Mouse (Mus musculus) fibroblast of lung, adult 2 months (primary cell): ENCODE results near the gene Olfr959.
A peak's percentile ranks its signal among the peaks of the same experiment; 100 is the strongest.

Experiments
- DNase-seq: peaks from one replicate; pipeline ENCODE4 v3.0.0-alpha.2; 2011; ENCODE audit warnings: low read depth

Olfr959 gene

DNA sequence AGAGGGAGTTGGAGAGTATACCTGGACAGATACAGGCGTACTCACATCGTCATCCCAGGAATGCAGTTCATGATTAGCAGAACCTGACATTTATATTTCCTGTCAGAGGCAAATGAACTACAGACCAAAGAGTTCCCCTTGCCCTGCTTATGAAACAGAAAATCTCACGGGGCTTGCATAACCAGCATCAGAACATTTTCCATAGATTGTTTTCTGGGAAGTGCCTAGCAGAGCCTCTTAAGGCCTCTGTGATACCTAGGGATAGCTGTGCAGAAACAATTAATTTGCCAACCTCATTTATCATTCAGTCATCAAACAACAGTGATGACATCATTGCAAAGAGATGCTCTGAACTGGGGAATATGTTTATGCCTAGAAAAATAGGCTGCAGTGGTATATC lies at the start of gene Olfr959:
Gene Olfr959, minus strand, starts transcription at position 101 of the 400 bp plus-strand sequence.
- DNase-seq = no peak

DNA sequence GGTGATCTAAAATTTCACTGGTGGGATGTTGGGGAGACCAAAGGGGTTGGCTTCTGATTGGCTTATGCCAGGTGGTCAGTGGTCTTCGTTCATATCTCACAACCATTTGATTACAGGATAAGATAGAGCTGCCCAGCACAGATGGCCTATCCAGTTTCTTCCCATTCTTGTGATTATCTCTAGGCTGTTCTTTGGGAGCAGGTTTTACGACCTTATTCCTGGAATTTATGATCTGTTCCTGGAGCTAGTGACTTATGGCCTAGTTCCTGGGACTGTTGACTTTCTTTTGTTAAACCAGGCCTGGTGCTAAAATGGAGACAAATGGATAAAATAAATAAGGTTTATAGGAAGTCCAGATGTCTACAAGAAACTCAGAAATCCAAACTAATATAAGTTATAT lies 49.3 kb upstream of the Olfr959 start:
- DNase-seq = no peak

DNA sequence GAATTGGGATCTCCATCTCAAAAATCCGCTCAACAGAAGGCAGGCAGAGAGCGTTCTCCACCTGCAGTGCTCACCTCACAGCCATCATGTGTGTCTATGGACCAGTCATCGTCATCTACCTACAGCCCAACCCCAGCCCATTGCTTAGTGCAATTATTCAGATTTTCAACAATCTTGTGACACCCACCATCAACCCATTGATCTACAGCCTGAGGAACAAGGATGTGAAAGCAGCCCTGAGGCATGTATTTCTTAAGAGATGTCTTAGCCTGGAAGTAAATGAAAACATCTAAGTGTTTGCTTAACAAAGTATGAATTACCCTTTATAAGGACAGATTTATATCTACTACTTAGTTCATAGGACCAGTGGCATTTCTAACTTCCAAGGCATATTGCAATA lies 48.4 kb upstream of the Olfr959 start:
- no peak for DNase-seq

DNA sequence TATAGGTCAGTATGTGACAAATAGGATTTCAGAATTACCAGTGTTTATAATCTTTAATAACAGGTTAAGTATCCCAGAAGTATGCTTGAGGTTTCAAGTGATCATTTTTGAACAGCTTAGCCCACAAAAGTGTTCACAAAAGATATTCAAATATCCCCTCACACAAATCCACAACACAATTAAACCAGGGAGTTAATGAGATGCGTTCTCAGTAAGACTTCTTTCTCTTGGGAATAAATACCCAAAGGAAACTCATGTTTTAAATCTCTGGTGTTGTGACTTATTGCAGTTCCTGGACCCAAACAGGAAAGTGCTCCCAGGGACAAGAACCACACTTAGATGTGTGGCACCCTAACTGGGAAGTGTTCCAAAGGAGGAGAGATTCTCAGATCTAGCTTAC lies 45.7 kb upstream of the Olfr959 start, which contains the start of gene Olfr960:
Gene Olfr960, plus strand, starts transcription at position 301 of the 400 bp plus-strand sequence.
- DNase-seq = no peak

DNA sequence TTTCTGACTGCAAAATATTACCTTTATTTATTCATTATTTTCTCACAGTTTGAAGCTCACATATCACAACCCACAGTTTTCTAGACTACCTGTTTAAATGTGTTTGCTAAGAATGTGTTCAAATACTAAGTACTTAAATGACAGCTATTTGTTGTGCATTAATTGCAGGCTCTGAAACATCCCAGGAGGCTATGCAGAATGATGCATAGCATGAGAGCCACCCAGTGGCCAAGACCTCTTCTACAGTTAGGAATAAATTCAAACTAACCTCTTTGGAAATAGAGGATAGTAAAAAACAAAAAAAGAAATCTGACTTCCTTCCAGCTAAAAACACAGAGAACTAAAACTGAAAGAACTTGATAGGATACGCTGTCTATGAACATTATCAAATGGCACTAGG lies 36.6 kb upstream of the Olfr959 start:
- DNase-seq = no peak

DNA sequence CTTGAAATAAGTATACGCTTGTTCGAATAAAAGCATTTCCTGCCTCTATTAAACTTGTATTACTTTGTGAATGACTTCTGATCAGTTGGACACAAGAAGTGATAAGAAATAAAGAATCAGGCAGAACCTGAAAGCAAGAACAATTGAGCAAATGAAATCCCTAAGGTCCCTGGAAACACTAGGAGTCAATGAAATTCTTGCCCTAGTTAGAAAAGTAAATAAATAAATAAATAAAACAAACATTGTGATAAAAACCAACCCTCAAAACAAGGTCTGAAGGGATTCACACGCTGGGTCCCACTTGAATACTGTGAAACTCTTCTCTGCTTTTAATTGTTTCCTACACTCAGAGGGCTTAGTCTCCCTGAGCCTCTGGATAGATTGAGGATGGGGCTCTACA lies 35.0 kb upstream of the Olfr959 start, which contains the start of gene Olfr148:
Gene Olfr148, plus strand, starts transcription at position 301 of the 400 bp plus-strand sequence.
- no peak for DNase-seq

DNA sequence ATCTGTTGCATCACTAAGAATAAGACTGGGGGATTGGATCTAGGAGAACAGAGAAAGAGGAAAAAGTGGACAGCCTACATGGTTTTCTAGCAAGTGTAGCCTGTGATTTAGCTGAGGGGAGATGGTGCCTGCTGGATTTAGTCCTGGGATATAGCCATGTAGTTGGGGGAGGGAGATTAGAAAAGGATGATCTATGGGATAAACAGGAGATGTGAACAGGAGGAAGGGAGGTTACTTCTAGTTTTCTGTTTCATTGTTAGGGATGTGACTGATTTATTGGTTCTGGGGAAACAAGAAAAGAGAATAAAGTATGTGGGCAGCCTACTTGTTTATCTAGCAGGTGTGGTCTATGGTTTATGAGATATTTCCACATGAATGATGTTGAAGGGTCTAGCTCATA lies 33.1 kb upstream of the Olfr959 start:
- no peak for DNase-seq

DNA sequence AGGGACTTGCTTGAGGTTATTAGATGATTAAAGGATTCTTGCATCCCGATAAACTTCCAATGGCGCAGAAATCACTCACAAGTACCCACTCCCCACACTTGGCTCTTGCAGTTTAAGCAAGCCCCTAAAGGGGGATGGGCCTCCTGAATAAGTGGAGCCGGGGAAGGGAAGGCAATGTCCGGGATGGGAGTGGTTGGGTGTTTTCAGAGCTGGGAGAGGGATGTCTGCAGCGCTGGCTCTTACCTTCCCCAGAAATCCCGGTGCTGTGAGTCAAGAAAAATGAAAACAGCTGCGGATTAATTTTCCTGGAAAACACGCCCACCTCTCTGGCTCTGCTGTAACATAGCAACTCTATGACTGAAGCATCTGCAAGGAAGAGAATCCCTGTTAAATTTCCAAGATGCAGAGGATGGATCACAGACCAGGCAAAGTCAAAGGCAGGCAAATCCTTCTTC lies 28.7 kb upstream of the Olfr959 start, which contains the start of gene AW551984:
Gene AW551984, minus strand, starts transcription at position 405 of the 455 bp plus-strand sequence.
- DNase-seq = no peak

DNA sequence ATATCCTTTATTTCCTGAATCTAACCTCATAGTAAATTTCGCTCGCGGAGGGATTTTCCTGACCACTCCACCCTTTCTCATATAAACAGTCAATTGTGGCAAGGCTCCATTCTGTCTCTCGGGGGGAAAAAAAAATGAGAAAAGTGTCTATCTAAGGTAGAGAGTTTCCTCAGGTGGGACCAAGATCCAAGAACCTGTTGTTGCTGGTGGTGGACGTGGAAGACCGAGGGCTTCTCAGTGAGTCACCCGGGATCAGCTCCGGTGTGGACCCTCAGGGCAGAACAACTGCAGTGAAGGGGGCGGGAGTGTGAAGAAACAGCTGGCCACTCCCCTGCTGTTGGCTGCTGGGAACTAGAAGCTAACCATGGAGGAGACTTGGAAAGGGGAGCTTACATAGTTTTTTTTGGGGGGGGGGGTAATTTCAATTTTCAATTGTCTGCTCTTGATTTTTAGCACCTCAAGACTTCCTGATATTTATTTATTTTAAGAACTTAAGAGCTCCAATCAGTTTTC lies 28.0 kb upstream of the Olfr959 start:
- no peak for DNase-seq

DNA sequence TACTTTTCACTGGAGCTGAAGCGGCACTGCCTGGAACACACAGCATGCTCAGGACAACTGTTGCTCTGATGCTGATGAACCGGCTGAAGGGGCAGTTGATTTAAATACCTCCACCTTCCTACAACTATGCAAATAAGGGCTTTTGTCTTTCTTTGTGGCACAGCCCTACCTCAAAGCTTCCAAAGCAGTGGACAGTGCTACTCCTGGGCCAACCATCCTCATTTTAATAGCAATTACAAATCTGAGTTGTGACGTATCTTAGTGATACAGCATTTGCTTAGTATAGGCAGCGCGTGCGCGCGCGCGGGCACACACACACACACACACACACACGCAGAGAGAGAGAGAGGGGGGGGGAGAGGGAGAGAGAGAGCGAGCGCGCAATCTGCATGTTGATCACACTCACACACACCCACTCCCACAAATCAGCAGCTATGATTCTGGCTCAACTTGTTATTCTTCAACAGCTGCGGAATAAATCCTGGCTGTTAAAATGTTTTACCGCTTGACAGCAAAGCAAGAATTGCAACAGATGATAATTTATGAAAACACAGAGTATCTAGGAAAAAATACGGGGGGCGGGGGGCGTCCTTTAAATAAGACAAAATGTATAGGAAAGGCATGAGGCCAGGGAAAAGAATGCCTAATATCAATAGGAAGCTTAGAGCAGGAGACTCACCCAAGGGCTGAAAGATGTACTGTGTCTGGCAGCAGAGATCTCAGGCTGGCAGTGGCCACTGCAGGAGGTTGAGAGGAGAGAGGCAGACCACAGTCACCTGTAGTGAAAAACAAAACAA lies 27.4 kb upstream of the Olfr959 start:
- no peak for DNase-seq

DNA sequence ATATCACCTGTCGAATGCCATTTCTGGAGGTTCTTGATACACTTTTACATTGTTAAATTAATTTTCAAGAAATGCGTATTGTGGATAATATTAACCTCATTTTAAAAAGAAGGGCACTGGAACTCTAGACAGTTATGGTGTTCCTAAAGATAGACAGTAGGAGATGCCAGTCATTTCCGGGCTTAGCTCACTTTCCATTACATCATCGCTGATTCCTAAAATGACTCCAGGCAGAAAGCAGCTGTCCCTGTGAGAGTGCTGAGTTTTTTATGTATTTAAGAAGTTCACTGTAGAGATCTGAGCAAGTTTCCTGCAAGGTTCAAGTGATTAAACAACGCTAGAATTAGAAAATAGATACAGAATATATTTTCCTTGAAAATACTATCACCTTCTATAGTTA lies 1.7 kb upstream of the Olfr959 start:
- DNase-seq = no peak

DNA sequence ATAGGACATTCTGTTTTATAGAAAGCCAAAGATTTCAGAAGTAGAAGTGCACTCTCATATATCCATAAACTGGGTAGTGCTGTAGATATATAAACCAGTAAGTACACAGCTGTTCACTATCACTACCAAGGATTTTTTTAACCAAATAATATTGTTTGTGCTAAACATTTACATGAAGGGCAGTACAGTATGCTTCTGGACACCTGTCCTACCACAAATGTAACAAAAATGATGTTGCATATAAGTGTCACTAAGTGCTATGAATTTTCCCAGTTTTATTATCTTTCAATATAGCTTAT lies 17.1 kb downstream of the Olfr959 start:
- DNase-seq = no peak

DNA sequence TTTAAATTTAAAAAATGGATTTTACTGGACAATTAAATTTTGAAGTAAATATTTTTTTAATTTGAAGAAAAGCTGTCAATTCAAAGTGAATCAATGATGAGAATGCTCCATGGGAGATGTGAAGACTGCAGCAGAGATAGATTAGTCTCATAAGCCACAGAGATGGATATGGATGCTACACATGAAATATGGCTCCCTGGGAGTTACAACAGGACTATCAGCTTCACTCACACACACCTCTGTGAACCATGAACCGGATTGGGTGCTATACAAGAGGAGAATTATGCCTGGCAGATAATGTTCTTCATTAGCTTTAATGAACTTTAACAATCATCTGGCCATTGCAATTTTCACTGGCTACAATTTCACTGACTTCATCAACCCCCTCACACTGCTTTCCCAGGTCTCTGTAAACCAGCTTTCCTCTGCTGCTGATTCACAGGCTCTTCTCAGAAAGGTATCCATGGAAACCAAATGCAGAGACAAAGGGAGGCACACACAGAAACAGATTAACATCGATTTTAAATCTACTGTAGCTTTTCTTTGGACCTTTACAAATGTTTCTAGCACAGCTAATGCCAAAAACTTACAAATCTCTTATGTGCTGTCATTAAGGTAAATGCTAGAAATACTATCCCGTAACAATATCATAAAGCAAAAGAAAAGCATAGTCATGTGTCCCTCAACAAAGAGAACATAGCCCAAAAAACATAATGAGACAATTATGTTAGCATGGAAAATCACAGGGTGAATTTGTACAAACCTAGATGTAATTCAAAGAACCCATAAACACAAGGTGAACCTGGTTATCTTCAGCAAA lies 17.6 kb downstream of the Olfr959 start:
- no peak for DNase-seq

DNA sequence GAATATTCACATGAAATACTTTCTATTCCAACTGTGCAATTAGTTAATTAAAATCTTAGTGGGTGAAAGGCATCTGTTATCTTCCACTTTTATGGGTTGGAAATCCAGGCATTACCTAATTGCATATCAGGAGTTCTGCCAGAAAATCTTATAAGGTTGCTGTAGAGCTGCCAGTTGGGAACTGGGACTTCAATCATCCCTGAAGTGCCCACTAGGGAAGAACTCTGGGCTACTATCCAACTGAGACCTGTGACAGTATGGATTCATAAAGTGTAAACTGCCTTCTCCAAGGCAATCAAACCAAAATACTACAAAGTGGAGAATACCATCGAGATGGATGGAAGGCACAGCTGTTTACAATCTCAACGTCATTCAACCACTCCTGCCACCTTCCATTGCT lies 21.4 kb downstream of the Olfr959 start, which contains the start of gene Olfr958:
Gene Olfr958, minus strand, starts transcription at position 109 of the 400 bp plus-strand sequence.
- no peak for DNase-seq

DNA sequence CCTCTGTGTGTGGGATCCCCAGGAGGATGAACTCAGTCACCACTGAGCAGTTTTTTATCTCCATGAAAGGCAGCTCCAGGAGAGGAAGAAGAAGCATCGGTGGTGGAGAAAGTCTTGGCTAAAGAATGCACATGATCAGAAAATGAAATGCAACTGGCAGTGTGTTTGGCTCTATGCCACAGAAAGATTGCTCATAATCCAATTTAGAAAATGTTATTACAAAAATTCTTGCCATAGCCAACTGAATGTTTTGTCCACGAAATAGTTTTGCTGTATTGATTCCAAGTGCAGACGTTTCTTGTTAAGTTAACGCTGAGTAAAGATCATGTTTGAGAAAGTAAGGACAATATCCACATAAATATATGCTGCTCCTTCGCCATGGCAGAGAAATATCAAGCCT lies 24.6 kb downstream of the Olfr959 start:
- peak; percentile 0 for DNase-seq

DNA sequence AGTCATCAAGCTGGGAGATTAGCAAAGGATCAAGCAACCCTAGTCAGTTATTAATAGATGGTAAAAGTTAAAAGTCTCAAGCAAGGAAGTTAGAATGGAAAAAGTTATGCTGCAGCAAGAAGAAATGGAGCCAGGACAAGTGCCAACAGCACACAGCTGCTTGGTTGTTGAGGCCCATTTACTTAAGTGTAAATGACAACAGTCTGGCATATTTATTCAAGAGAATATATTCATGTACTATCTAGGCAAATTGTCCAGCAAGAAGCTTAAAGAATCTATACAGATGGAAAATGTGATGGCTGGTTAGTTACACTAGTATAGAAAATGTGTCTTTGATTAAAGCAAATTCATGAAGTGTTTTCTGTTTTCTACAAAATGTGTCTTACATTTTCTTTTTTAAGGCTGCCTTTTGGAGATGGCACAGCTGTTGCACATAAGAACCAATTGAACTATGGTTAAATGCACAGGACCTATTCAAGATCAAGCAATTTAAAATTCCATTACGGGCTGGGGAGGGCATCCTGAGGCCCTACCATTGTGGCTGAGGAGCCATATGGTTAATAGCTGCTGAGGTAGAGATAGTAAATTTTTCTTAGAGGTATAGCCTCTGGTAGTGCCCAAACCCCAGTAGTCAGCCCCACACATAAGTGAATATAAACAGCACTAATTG lies 51.6 kb downstream of the Olfr959 start:
- DNase-seq = no peak
